Mouse (Mus musculus) MEL (cell line): ENCODE results near the gene Ttf2.

Source experiments
- CTCF ChIP-seq, 3 experiments: IDR thresholded peaks in 2 of 3; conservative IDR thresholded peaks in 1 of 3; 2 replicates each; pipeline ENCODE4 v1.5.1; 2011 to 2012; ENCODE audit warnings: low read length in 3 of 3, low read depth in 2 of 3, mild to moderate bottlenecking in 2 of 3, improper control_type of control experiment in 1 of 3, inconsistent platforms in 1 of 3, mixed read lengths in 1 of 3, moderate library complexity in 1 of 3; ENCODE audit not compliant: control insufficient read depth in 1 of 3, insufficient read depth in 1 of 3, poor library complexity in 1 of 3, severe bottlenecking in 1 of 3
- E2F4 ChIP-seq: IDR thresholded peaks from 2 replicates; pipeline ENCODE4 v1.6.1; 2011; ENCODE audit warnings: low read depth, low read length, improper control_type of control experiment, borderline replicate concordance
- EP300 ChIP-seq, 2 experiments: IDR thresholded peaks; 2 replicates each; pipeline ENCODE4 v1.6.1; 2011; ENCODE audit warnings: improper control_type of control experiment in 2 of 2, low read length in 2 of 2, low read depth in 1 of 2, mild to moderate bottlenecking in 1 of 2
- GABPA ChIP-seq: IDR thresholded peaks from 2 replicates; pipeline ENCODE4 v1.6.1; 2012; ENCODE audit warnings: low read depth, mild to moderate bottlenecking, inconsistent platforms, low read length, improper control_type of control experiment, moderate library complexity
- GATA1 ChIP-seq: IDR thresholded peaks from 2 replicates; pipeline ENCODE4 v1.6.1; 2011; ENCODE audit warnings: low read depth, low read length, improper control_type of control experiment
- JUND ChIP-seq: IDR thresholded peaks from 2 replicates; pipeline ENCODE4 v1.6.1; 2011; ENCODE audit warnings: low read depth, mild to moderate bottlenecking, improper control_type of control experiment, low read length
- MAFK ChIP-seq: IDR thresholded peaks from 2 replicates; pipeline ENCODE4 v1.6.1; 2011; ENCODE audit warnings: low read depth, mild to moderate bottlenecking, low read length, improper control_type of control experiment, borderline replicate concordance
- NELFE ChIP-seq: IDR thresholded peaks from 2 replicates; pipeline ENCODE4 v1.6.1; 2011; ENCODE audit warnings: low read depth, low read length, improper control_type of control experiment
- POLR2A ChIP-seq, 2 experiments: IDR thresholded peaks; 2 replicates each; pipeline ENCODE4 v1.6.1; 2011 to 2012; ENCODE audit warnings: low read length in 2 of 2, mild to moderate bottlenecking in 2 of 2, control low read depth in 1 of 2, improper control_type of control experiment in 1 of 2, low read depth in 1 of 2, moderate library complexity in 1 of 2; ENCODE audit not compliant: control insufficient read depth in 1 of 2, insufficient read depth in 1 of 2, poor library complexity in 1 of 2
- USF1 ChIP-seq: IDR thresholded peaks from 2 replicates; pipeline ENCODE4 v1.6.1; 2014; ENCODE audit warnings: low read depth, mild to moderate bottlenecking, inconsistent platforms, low read length, improper control_type of control experiment, moderate library complexity

DNA sequence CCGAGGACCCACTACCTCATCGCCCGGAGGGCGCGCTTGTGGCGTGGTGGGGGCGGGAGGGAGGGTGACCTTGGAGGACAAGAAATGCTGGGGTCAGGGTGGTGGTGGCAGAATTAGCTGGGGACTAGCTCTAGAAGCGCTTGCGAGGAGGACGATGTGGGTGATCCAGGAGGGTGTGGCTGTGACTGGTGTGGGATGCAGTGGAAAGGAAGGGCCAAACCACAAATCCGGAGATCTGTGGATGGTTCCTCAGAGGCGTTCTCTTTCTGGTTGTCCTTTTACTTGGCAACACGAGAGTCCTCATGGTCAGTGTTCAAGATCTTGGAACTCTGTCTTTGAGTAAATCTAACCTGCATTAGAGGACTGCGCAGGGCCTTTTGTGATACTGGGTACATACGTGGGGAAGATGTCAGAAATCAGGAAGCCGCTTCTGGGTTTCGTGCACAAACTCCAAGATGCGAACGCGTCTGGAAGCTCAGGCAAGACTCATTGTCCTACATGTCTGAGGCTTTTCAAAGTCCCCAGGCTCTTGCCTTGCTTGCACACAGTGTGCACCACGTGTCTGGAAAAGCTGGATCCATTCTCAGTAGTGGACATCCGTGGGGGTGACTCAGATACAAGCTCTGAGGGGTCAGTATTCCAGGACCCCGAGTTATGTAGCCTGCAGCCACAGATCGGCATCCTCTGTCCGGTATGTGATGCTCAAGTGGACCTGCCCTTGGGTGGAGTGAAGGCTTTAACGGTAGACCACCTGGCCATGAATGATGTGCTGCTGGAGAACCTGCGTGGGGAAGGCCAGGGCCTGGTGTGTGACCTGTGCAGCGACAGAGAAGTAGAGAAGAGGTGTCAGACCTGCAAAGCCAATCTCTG, 46.7 kb downstream of the Ttf2 start:
- TF ChIP-seq POLR2A (IDR thresholded peaks at IDR 0.05; ENCODE audit: control insufficient read depth in 1 of 2, insufficient read depth in 1 of 2, low read depth in 1 of 2, low read length in 2 of 2, poor library complexity in 1 of 2) (no peak), EP300 (IDR thresholded peaks at IDR 0.05; ENCODE audit: low read depth in 1 of 2, low read length in 2 of 2) (0 out of 4 replicates have a peak, but pooled peaks of 1 of the 2 experiments have one; percentile 11), GATA1 (no peak), JUND (no peak), CTCF (IDR thresholded peaks at IDR 0.05 in 2 of 3, conservative IDR thresholded peaks at IDR 0.05 in 1 of 3; ENCODE audit: control insufficient read depth in 1 of 3, insufficient read depth in 1 of 3, low read depth in 2 of 3, low read length in 3 of 3, poor library complexity in 1 of 3, severe bottlenecking in 1 of 3) (no peak), E2F4 (no peak), MAFK (no peak), GABPA (no peak), USF1 (no peak), NELFE (no peak)
